Mouse (Mus musculus) limb, embryonic 12.5 days (tissue): ENCODE data around the gene Stk36. TPM values are rescaled to one million over a fixed set of nuclear protein-coding genes. Genes with fewer than 3 reads are reported as not detected.

ENCODE experiments used
- ATAC-seq: fragments of 200-750 bp; cut with Nextera tagmentation; 2 replicates; pipeline ENCODE4 v1.8.0; 2017; ENCODE audit warnings: low read depth, moderate TSS enrichment; ENCODE audit not compliant: insufficient number of reproducible peaks, insufficient read depth, low FRiP score, low TSS enrichment
- H3K27ac ChIP-seq: fragments of 300-500 bp; sonication (generic); 2 replicates; pipeline ENCODE4 v1.5.1; 2016; ENCODE audit warnings: mild to moderate bottlenecking, moderate library complexity
- H3K27me3 ChIP-seq: fragments of 300-500 bp; sonication (generic); 2 replicates; pipeline ENCODE4 v1.6.1; 2016; ENCODE audit warnings: mild to moderate bottlenecking, moderate library complexity
- H3K36me3 ChIP-seq: fragments of 300-500 bp; sonication (generic); 2 replicates; pipeline ENCODE4 v1.6.1; 2016; ENCODE audit warnings: mild to moderate bottlenecking, moderate library complexity
- H3K4me1 ChIP-seq: fragments of 300-500 bp; sonication (generic); replicated peaks from 2 replicates; pipeline ENCODE4 v1.6.1; 2016
- H3K4me2 ChIP-seq: fragments of 300-500 bp; sonication (generic); 2 replicates; pipeline ENCODE4 v1.6.1; 2016; ENCODE audit warnings: mild to moderate bottlenecking, moderate library complexity
- H3K4me3 ChIP-seq: fragments of 300-500 bp; sonication (generic); replicated peaks from 2 replicates; pipeline ENCODE4 v1.5.1; 2016; ENCODE audit warnings: mild to moderate bottlenecking
- H3K9ac ChIP-seq: fragments of 300-500 bp; sonication (generic); replicated peaks from 2 replicates; pipeline ENCODE4 v1.6.1; 2016; ENCODE audit warnings: mild to moderate bottlenecking, moderate library complexity
- H3K9me3 ChIP-seq: fragments of 300-500 bp; sonication (generic); 2 replicates; pipeline ENCODE4 v1.6.1; 2016; ENCODE audit warnings: mild to moderate bottlenecking, moderate library complexity
- WGBS: fragments of 180-500 bp; shearing (Covaris S2); methylation state at CpG from one replicate; pipeline ENCODE4 v1.1.7; 2016; 5-methylcytosine and 5-hydroxymethylcytosine counted together
- microRNA-seq: library from miRNA; unstranded; fragments of <30 nt; microRNA quantifications from one replicate; pipeline ENCODE4, GENCODE M21; 2017
- polyA plus RNA-seq: library from polyadenylated mRNA; unstranded; fragments of >200 nt; fragmentation: Nextera tagmentation; extraction: Ambion mirVana; gene quantifications from 2 replicates; pipeline ENCODE4 v1.2.1, GENCODE M21; 2016

Gene Stk36
- polyA plus RNA-seq, 1 experiment from 2014 or later: 12.5 TPM

DNA sequence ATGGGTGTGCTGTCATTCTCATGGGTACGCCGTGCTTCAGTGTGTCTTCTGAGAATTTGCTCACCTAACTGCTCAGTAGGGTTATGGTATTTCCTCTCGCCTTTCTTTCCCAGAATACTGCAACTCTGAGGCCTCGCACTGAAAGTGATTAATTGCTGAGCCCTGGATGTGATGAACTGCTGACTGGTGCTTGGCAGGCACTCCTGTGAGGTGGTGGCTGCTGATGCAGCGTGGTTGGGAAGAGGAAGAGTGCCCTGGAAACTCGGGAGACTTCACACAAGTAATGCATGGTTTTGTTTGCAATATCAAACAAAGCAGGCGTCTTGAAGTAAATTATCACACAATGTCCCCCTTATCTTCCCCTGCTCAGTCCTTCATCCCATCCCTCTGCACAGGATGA lies 71.5 kb downstream of the Stk36 start:
- Histone ChIP-seq H3K4me2 (no peak overlapping the region), H3K9me3 (no peaks in the 10 kb centered on the region), H3K4me3 (no peak overlapping the region), H3K36me3 (peaks cover 62% of the 10 kb centered on the region), H3K4me1 (no peaks in the 10 kb centered on the region), H3K9ac (no peak overlapping the region), H3K27me3 (no peaks in the 10 kb centered on the region), H3K27ac (no peak overlapping the region)
- 81% methylated on average over 7 of the region's 7 CpGs for WGBS
- no peak for ATAC-seq

DNA sequence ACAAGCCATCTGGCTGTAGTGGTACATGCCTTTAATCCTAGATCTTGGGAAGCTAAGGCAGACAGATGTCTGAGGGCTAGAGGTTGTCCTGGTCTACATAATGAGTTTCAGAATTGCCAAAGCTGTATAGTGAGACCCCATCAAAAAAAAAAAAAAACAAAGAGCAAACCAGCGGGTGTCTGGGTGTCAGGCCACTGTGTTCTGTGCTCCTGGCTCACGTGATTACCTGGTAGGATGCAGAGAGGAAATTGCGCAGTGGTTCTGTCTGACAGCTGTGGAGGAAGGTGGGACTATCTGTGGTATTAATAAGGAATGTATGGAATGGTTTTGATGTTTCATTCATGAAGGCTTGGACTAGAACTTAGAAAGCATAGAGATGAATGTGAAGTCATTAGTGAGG lies 75.6 kb downstream of the Stk36 start:
- H3K36me3 ChIP-seq: peaks cover 82% of the 10 kb centered on the region
- H3K4me3 ChIP-seq: no peak overlapping the region
- no peaks in the 10 kb centered on the region for H3K27me3 ChIP-seq
- H3K9me3 ChIP-seq: no peaks in the 10 kb centered on the region
- H3K4me1 ChIP-seq: no peaks in the 10 kb centered on the region
- no peak overlapping the region for H3K9ac ChIP-seq
- H3K27ac ChIP-seq: no peak overlapping the region
- 79% methylated on average over 3 of the region's 3 CpGs for WGBS
- no peak for ATAC-seq
- no peak overlapping the region for H3K4me2 ChIP-seq

DNA sequence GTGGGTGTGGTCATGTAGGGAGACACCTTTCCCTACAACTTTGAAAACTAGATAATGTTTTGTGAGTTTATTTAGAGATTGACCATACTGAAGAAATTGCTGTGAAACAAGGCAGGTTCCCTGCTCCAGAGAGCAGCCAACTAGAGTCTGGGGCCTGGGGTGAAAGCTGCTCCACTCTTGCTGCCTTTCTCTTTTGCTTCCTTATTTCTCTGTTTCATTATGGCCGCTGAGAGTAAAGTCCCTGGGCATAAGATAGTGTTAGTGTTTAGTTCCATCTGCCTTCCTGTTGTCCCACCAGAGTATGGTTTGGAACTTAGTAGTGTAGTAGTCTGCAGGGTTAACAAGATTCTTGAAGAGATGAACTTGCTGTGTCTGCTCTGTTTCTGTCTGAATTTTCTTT lies 76.6 kb downstream of the Stk36 start:
- no peak overlapping the region for H3K27ac ChIP-seq
- no peaks in the 10 kb centered on the region for H3K4me1 ChIP-seq
- no peak for ATAC-seq
- no peak overlapping the region for H3K9ac ChIP-seq
- H3K36me3 ChIP-seq: peaks cover 82% of the 10 kb centered on the region
- H3K4me3 ChIP-seq: no peak overlapping the region
- no peaks in the 10 kb centered on the region for H3K9me3 ChIP-seq
- no peak overlapping the region for H3K4me2 ChIP-seq
- no peaks in the 10 kb centered on the region for H3K27me3 ChIP-seq
- WGBS: 88% methylated on average over 1 of the region's 1 CpGs

Small RNA genes within 50 kb of the gene (microRNA-seq; reads per million reads assigned to microRNA genes)
- gene Gm25035: not detected

Other genes with a start within 250 kb of the Stk36 start
- 1.5 and 1.6 TPM in 2 replicates for gene Catip, start 239.3 kb upstream of the Stk36 start, polyA plus RNA-seq
- 0.85 and 2.2 TPM in 2 replicates for gene Slc11a1, start 226.2 kb upstream of the Stk36 start, polyA plus RNA-seq
- 75.3 and 78.5 TPM in 2 replicates for gene Ctdsp1, start 209.9 kb upstream of the Stk36 start, polyA plus RNA-seq
- 0.19 TPM in 2 replicates for gene Vil1, start 192.1 kb upstream of the Stk36 start, polyA plus RNA-seq
- gene Cnot9, start 95.4 kb upstream of the Stk36 start, polyA plus RNA-seq: 82.6 and 84.5 TPM in 2 replicates
- 0.51 and 1.0 TPM in 2 replicates for gene Plcd4, start 58.6 kb upstream of the Stk36 start, polyA plus RNA-seq
- 43.2 and 46.2 TPM in 2 replicates for gene Usp37, start 57.2 kb upstream of the Stk36 start, polyA plus RNA-seq
- gene Zfp142, start 13.2 kb upstream of the Stk36 start, polyA plus RNA-seq: 8.3 and 11.3 TPM in 2 replicates
- gene Bcs1l, start 13.2 kb upstream of the Stk36 start, polyA plus RNA-seq: 15.1 and 16.2 TPM in 2 replicates
- gene Rnf25, start within 50 bp of the Stk36 start, polyA plus RNA-seq: 37.0 and 37.3 TPM in 2 replicates
- gene Ttll4, start 60.3 kb downstream of the Stk36 start, polyA plus RNA-seq: 30.4 and 33.6 TPM in 2 replicates
- 14.9 and 15.8 TPM in 2 replicates for gene Cyp27a1, start 112.1 kb downstream of the Stk36 start, polyA plus RNA-seq
- 0.46 and 0.47 TPM in 2 replicates for gene Prkag3, start 147.8 kb downstream of the Stk36 start, polyA plus RNA-seq
- 38.7 and 40.5 TPM in 2 replicates for gene Wnt6, start 170.4 kb downstream of the Stk36 start, polyA plus RNA-seq
- 3.4 and 3.5 TPM in 2 replicates for gene Wnt10a, start 190.1 kb downstream of the Stk36 start, polyA plus RNA-seq